Mouse (Mus musculus) embryonic fibroblast, embryonic 13.5 days (primary cell): Measurements from ENCODE around the gene Gm20388.

Source experiments
- CTCF ChIP-seq: IDR thresholded peaks from 2 replicates; pipeline ENCODE4 v1.5.1; 2011; ENCODE audit warnings: mild to moderate bottlenecking, control low read depth, low read length, moderate library complexity, borderline replicate concordance; ENCODE audit not compliant: insufficient read depth
- POLR2A ChIP-seq: IDR thresholded peaks from 2 replicates; pipeline ENCODE4 v1.6.1; 2011; ENCODE audit warnings: low read depth, mild to moderate bottlenecking, control low read depth, low read length, moderate library complexity

- TF ChIP-seq CTCF (no peak), POLR2A (no peak)
These were observed 29.3 kb upstream of the Gm20388 start for GRCm38 (mm10) chr8:119881301-119881700.
